Mouse (Mus musculus): ENCODE results near the gene Bbc3. TPM values are rescaled to one million over a fixed set of nuclear protein-coding genes. Genes with fewer than 3 reads are reported as not detected.
"Not testable (repeated sequence)": the region's sequence is repeated elsewhere in the genome, so short reads cannot be mapped to it uniquely, and the experiment has no call there.

Gene Bbc3
- total RNA-seq (2021) = 10 to 100 TPM; 45.7 to 51.8 TPM

GRCm38 (mm10) chr7:16308093-16308492, at the start of gene Bbc3:
Gene Bbc3, plus strand, starts transcription at chr7:16308393.
- intact Hi-C loops (cut with DNase I); DNase-seq: not testable (repeated sequence)

- intact Hi-C loops (cut with DNase I) = no loop called here
- DNase-seq = no peak
Observed at GRCm38 (mm10) chr7:16259110-16259590, 49.0 kb upstream of the Bbc3 start, which contains the start of gene C5ar1. Gene C5ar1, minus strand, starts transcription at chr7:16259540.

- no peak for DNase-seq
- intact Hi-C loops (cut with DNase I) = loop anchor here (5.0 kb wide), 1 partner anchor 69 kb away; no protein-coding TSS in a partner anchor
Observed at GRCm38 (mm10) chr7:16261097-16261496, 47.1 kb upstream of the Bbc3 start.

DNA sequence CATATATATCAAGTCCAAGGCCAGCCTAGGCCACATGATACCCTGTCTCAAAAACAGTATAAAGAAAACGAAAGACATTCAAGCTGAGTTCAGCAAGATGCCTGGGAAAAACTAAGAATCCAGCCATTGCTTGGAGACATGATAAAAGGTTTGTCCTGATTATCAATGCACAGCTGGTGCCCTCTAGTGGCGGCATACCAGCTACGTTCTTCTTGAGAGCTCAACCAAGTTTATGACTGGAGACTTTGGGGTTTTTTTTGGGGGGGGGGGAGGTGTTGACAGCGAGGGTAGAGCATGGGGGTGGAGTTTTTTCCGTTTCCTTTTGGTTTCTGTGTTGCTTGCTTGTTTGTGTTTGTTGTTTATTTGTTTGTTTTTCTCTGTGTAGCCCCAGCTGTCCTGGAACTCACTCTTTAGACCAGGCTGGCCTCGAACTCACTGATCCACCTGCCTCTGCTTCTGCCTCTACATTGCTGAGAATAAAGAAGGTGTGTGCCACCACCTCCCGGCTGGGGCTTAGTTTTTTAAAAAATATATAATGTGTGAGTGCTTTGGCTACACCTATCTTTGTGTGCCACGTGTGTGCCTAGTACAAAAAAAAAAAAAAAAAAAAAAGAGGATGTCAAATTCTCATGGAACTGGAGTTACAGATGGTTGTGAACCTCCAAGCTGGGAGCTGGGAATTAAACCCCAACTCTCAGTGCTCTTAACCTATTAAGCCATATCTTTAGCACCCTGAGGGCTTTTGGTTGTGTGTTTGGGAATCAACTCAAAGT, 45.0 kb upstream of the Bbc3 start:
- DNase-seq = peak; percentile 84
- intact Hi-C loops (cut with DNase I) = loop anchor here (5.0 kb wide), 1 partner anchor 71 kb away; no protein-coding TSS in a partner anchor

DNA sequence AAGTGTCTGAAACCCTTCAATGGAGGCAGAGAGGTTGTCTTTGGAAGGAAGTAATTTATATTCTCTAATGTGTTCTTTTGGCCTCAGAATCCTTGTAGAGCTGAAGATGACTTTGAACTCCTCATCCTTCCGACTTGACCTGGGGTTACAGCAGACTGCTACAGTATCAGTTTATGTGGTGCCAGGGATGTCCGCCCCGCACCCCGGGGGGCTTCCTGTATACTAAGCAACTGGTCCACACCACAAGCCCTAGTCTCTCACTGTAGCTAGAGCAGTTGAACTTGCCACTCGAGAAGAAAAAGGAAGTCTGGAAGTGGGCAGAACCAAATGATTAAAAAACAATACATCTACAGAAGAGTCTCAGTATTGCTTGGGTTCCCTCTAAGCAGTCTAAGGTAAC, 44.4 kb upstream of the Bbc3 start:
- intact Hi-C loops (cut with DNase I) = loop anchor here (5.0 kb wide), 1 partner anchor 72 kb away; no protein-coding TSS in a partner anchor
- no peak for DNase-seq

DNA sequence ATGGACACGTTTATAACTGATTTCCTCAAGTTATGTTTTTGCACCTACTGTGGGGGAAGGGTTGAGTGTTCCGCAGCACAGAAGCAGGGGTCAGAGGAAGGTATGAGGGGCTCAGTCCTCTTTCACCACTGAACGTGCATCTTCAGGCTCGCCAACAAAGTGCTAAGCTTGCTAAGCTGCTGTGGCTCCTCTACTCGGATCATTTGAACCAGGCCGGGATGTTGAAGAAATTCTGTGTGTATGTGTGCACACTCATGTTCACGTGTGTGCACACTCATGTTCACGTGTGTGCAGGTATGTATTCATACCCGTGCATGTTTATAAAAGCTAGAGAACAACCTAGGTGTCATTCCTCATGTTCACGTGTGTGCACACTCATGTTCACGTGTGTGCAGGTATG, 42.3 kb upstream of the Bbc3 start:
- intact Hi-C loops (cut with DNase I) = no loop called here
- DNase-seq = no peak

DNA sequence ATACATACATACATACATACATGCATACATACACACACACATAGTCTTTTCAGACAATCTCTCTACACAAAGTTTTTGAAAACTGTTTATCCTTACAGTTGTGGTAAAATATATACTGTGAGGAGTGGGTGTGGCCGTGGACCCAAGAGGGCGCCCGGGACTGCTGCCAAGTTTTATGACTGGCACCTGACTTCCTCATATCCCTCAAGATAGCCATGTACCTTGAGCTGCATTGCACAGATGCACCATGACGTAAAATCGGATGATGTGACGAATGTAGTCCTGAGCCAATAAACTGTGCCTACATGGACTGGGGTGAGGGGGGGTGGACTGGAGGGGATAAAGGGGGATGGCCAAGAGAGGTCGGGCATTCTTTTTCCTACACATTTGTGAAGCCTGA, 41.6 kb upstream of the Bbc3 start:
- DNase-seq; intact Hi-C loops (cut with DNase I): not testable (repeated sequence)

- no peak for DNase-seq
- intact Hi-C loops (cut with DNase I) = no loop called here
Observed at GRCm38 (mm10) chr7:16271139-16271538, 37.1 kb upstream of the Bbc3 start.

DNA sequence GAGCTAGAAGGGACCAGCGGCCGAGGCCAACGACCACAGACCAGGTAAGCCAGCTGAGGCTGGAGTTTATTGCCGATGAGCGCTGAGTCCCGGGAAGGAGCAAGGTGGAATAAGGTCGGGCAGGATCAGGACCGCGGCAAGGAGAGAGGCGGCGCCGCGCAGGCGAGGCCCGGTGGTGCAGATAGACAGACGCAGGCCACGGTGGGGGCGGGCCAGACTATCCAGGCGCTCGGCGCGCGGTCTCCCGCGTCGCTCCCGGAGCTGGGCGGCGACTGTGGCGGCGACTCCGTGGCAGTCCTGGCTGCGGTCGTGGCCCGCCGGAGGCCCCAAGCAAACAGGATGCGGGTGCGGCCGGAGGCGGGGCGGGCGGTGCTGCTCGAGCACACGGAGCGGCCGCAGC, 35.5 kb upstream of the Bbc3 start:
- intact Hi-C loops (cut with DNase I) = no loop called here
- peak; percentile 74 for DNase-seq

GRCm38 (mm10) chr7:16273081-16273765, 35.0 kb upstream of the Bbc3 start, which contains the start of gene Inafm1:
Gene Inafm1, minus strand, starts transcription at chr7:16273617.
- peak; percentile 94 for DNase-seq
- intact Hi-C loops (cut with DNase I) = no loop called here

- intact Hi-C loops (cut with DNase I) = no loop called here
Observed at GRCm38 (mm10) chr7:16273766-16274140, 34.4 kb upstream of the Bbc3 start.

GRCm38 (mm10) chr7:16274922-16275890, 33.0 kb upstream of the Bbc3 start:
- intact Hi-C loops (cut with DNase I) = no loop called here
- DNase-seq = no peak

More at GRCm38 (mm10) chr7:16273766-16274140, 34.4 kb upstream of the Bbc3 start:
- peak; percentile 71 for DNase-seq

DNA sequence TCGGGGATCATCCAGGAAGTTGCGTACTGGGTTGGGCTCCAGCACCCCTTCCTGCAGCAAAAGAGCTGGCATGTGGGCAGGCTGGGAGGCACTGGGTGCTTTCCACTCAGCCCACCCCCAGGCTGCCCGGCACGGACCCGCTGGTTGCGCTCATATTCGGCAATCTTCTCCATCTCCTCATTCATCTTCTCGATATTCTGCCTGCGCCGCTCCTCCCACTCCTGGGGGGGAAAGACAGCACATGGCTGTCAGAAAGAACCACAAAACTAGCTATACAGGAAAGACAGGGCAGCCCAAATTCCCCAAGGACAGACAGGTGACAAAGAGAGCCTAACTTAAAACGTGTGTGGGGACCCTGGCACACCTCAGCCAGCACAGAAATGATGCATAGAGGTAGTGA, 27.5 kb upstream of the Bbc3 start:
- DNase-seq = no peak
- intact Hi-C loops (cut with DNase I) = no loop called here

DNA sequence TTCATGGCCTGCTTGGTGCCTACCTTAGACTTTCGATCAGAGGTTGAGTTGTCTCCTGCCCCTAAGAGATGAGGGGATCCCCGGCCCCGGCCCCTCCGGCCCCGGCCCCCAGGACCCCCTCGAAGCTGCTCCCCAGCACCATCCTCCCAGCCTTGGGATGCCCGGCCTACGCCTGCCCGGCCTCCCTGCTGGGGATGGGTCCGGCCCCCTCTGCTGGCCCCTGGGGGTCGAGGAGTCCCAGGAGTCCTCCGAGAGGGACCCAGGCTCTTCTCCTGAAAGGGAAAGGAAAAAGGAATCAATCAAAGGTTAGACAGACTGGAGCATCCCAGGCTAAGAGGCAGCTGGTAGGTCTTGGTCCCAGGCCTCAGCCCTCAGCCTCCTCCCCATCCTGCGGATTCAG, 25.9 kb upstream of the Bbc3 start:
- DNase-seq = no peak
- intact Hi-C loops (cut with DNase I) = no loop called here

GRCm38 (mm10) chr7:16284001-16284400, 24.2 kb upstream of the Bbc3 start:
- intact Hi-C loops (cut with DNase I) = no loop called here
- DNase-seq = no peak

DNA sequence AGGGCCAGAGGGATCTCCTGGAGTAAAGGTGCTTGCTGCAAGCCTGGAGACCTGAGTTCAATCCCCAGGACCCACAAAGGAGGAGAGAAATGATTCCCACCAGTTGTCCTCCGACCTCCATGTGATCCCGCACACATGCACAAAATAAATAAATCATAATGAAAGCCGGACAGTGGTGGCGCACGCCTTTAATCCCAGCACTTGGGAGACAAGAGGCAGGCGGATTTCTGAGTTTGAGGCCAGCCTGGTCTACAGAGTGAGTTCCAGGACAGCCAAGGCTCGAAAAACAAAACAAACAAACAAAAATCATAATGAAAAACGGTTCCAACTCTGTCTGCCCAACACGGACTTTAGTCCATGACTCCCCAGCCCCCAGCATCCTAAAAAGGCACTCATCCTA, 23.3 kb upstream of the Bbc3 start:
- intact Hi-C loops (cut with DNase I) = no loop called here
- no peak for DNase-seq

DNA sequence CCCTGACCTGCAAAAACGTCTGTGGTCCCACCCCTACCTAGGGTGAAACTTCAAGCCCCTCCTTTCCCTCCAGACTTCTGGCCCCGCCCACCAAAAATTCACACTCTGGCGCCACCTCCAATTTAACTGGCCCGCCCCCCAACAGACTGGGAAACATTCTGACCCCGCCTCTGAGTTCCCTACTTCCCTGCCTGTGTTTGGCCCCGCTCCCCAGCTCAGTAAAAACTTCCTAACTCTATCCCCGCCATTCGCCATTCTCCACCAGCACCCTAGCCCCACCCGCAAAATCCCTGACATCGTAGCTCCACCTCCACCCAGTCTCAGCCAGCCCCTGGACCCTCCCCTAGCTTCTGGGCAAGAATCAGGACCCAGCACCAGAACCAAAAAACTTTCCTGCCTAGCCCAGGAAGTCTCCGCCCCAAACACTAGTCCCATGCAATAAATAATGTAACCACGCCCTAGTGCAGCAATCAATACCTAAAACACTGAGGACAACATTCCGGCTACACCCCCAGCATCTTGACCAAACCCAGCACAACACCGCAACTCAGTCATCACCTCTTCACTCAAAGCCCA, 22.7 kb upstream of the Bbc3 start:
- intact Hi-C loops (cut with DNase I) = no loop called here
- peak; percentile 49 for DNase-seq

- DNase-seq = peak; percentile 100
- intact Hi-C loops (cut with DNase I) = no loop called here
Observed at GRCm38 (mm10) chr7:16286026-16286961, 21.9 kb upstream of the Bbc3 start, which contains the start of gene Ccdc9. Gene Ccdc9, minus strand, starts transcription at chr7:16286795.

GRCm38 (mm10) chr7:16287016-16287415, 21.2 kb upstream of the Bbc3 start:
- no peak for DNase-seq
- intact Hi-C loops (cut with DNase I) = no loop called here
